Mouse (Mus musculus): ENCODE measurements at regions not wholly inside any gene's neighbourhood (a gene's known extent, or its start where the extent isn't known, plus 50 kb on each side); places are given as distances from the start of the nearest gene placed in this dataset.

GRCm38 (mm10) chr5:12674134-12674533 lies 290.9 kb downstream of the Sema3d start:
- no peak for TF ChIP-seq POLR2A (IDR thresholded peaks at IDR 0.05; ENCODE audit: borderline replicate concordance, extremely low read depth, insufficient read depth, insufficient read length, poor library complexity, severe bottlenecking)
- no peak for TF ChIP-seq CTCF (IDR thresholded peaks at IDR 0.05; ENCODE audit: borderline replicate concordance, extremely low read depth, insufficient read depth, insufficient read length)
